Mouse (Mus musculus): ENCODE measurements around the gene Ttc30a2. TPM values are rescaled to one million over a fixed set of nuclear protein-coding genes. Genes with fewer than 3 reads are reported as not detected.

Gene Ttc30a2
- total RNA-seq, 2 experiments from 2014 or later, result 0.41 TPM; not detected in 1

- no peak for DNase-seq (ENCODE audit: low spot score in 2 of 2)
These were observed 48.1 kb downstream of the Ttc30a2 start for GRCm38 (mm10) chr2:75929786-75930444.

GRCm38 (mm10) chr2:75929141-75929540 lies 48.8 kb downstream of the Ttc30a2 start:
- peak in 1 of 2 experiments; percentile 26 for DNase-seq (ENCODE audit: low spot score in 2 of 2)

- no peak for DNase-seq (ENCODE audit: low spot score in 2 of 2)
These were observed 50.0 kb downstream of the Ttc30a2 start for GRCm38 (mm10) chr2:75928011-75928410.

- DNase-seq (ENCODE audit: low spot score in 2 of 2), result no peak
These were observed 51.9 kb downstream of the Ttc30a2 start for GRCm38 (mm10) chr2:75926061-75926460.

Other genes with a start within 250 kb of the Ttc30a2 start
- 10 to 100 TPM; 47.2 to 56.5 TPM for gene Agps, start 146.0 kb downstream of the Ttc30a2 start, total RNA-seq (2021)
- gene Ttc30b, start 39.6 kb downstream of the Ttc30a2 start, total RNA-seq (2021), result 10 to 100 TPM; 13.4 TPM
- 1 to 10 TPM; 2.9 TPM for gene Ttc30a1, start 3.8 kb upstream of the Ttc30a2 start, total RNA-seq (2021)

Measured in layer of hippocampus, postnatal 14 days (tissue).